Mouse (Mus musculus): ENCODE data around the gene Kcnt2.

DNA sequence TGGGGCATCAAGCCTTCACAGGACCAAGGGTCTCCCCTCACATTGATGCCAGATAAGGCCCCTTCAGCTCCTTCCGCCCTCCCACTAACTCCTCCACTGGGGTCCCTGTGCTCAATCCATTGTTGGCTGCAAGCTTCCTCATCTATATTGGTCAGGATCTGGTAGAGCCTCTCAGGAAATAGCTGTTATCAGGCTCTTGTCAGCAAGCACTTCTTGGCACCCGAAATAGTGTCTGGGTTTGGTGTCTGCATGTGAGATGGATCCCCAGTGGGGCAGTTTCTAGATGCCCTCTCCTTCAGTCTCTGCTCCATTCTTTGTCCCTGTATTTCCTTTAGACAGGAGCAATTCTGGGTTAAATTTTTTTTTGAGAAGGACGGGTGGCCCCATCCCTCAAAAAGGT, 79.1 kb downstream of the Kcnt2 start:
- TF ChIP-seq CTCF (conservative IDR thresholded peaks at IDR 0.05 in 1 of 2, IDR thresholded peaks at IDR 0.05 in 1 of 2; ENCODE audit: low read depth in 2 of 2, low read length in 2 of 2) (no peak), IRF4 (IDR thresholded peaks at IDR 0.05; ENCODE audit: low read depth, low read length) (no peak), CHD2 (IDR thresholded peaks at IDR 0.05; ENCODE audit: low read length) (no peak), SMC3 (IDR thresholded peaks at IDR 0.05; ENCODE audit: low read depth, low read length) (no peak), GABPA (IDR thresholded peaks at IDR 0.05; ENCODE audit: insufficient replicate concordance, low read depth, low read length) (no peak), MEF2A (IDR thresholded peaks at IDR 0.05; ENCODE audit: borderline replicate concordance, low read depth, low read length) (no peak), ZC3H11A (IDR thresholded peaks at IDR 0.05; ENCODE audit: low read depth, low read length) (no peak), ZMIZ1 (IDR thresholded peaks at IDR 0.05; ENCODE audit: low read depth, low read length) (no peak), ZNF384 (IDR thresholded peaks at IDR 0.05; ENCODE audit: low read depth, low read length) (no peak), HCFC1 (IDR thresholded peaks at IDR 0.05; ENCODE audit: low read depth, low read length) (no peak), POLR2A (IDR thresholded peaks at IDR 0.05; ENCODE audit: low read depth, low read length) (no peak), KAT2A (IDR thresholded peaks at IDR 0.05; ENCODE audit: insufficient replicate concordance, low read length) (no peak), BHLHE40 (IDR thresholded peaks at IDR 0.05; ENCODE audit: low read depth, low read length) (no peak)

Measured in CH12.LX (cell line).